Mouse (Mus musculus) kidney, postnatal 10 days (tissue): ENCODE data around the gene Acadm.

Source experiments
- DNase-seq: peaks from one replicate; pipeline ENCODE4 v3.0.0; 2021; ENCODE audit warnings: mixed read lengths

Gene Acadm

DNA sequence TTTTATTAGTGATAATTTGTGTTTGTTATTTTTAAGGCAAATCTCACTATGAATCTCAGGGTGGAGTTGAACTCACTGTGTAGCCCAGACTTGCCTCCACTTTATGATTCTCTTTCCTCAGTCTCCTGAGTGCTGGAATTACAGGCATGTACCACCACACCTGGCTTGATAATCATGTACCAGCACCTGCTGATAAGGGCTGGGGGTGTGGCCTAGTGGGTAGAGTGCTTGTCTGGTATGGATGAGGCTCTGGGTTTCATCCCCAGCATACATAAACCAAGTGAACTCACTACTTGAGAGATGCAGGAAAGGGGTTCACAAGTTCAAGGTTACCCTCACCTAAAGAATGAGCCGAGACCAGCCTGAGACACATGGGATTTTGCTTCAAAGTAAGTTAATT is 42.5 kb downstream of the Acadm start:
- DNase-seq = no peak

DNA sequence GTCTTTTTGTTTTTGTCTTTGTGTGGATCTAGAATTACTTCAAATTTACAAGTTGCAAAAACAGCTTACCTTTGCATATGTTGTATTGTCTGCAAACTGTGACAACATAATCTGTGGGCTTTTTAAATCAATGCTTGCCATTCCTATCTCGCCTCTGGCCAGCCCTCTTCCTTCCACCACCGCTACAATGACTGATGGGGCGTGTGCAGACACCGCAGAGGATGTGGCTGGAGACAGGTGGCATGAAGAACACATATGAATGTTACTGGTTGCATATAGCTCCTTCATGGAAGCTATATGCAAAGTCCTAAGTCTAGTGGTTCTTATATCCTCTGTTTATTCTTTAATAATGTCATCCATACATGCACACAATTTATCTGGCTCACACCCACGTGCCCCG is 47.2 kb downstream of the Acadm start:
- no peak for DNase-seq

DNA sequence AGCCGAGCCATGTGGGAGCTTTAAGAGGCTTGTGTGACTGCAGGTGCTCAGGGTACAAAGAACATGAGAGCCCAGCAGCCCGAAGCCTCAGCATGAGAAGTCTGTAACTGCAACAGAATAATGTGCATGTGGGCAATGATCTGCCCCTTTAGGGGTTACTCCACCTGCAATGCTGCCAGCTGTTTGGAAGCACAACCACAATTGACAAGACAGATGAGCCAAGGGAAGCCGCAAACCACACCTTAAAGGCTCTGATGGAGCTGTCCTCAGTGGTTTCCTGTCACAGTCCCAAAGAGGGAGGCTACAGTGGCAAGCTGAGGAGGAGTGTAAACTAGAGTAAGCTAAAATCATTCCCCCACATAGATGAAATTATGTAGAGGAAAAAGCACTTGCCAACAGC is 49.0 kb downstream of the Acadm start:
- no peak for DNase-seq

DNA sequence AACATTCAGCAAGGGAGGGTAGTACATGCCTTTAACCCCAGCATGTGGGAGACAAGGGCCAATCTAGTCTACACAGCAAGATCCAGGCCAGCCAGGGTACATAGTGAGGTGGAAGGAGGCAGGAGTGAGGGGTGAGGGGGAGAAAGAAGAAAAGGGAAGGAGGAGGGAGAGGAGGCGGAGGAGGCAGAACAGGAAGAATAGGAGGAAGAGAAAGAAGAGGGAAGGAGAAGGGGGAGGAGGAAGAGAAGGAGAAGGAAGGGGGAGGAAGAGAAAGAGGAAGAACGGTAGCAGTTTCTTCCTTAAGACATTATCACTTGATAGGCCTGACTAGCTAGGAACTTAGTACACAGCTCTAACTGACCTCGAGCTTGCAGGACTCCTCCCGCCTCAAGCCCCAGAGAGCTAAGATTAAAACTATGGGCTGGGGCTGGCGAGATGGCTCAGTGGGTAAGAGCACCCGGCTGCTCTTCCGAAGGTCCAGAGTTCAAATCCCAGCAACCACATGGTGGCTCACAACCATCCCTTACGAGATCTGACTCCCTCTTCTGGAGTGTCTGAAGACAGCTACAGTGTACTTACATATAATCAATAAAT is 55.1 kb downstream of the Acadm start:
- no peak for DNase-seq

DNA sequence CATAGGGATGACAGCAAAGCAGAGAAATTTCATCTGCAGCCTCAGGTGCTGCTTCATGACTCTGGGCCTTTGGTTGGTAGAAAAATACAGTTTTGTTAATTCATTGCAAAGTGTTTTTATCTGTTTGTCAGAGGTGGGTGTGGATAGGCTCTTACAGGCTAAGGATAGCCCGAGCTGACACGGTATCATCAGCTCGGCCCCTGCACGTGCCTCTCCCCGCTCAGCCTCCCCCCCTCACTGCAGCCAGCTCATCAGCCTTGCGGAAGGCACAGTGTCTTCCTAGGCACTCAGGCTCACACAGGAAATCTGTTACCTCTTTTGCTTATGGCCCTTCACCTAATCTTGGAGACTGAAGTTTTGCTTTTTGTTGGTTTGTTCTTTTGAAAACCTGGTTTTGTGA is 56.3 kb downstream of the Acadm start:
- no peak for DNase-seq

DNA sequence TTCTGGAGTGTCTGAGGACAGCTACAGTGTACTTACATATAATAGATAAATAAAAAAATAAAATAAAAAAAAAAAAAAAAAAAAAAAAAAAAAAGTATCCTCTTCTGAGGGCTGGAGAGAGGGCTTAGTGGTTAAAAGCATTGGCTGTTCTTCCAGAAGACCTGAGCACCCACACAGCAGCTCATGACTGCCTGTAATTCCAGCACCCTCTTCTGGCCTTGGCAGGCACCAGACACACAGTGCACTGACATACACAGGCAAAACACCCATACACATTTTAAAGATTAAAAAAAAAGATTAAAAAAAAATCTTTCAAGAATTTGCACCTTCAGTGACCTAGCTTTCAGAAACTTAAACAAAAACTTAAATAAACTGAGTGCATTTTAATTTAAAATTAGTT is 58.1 kb downstream of the Acadm start:
- no peak for DNase-seq
